Mouse (Mus musculus) intestine, embryonic 14.5 days (tissue): ENCODE data around the gene Pacrg. TPM values are rescaled to one million over a fixed set of nuclear protein-coding genes. Genes with fewer than 3 reads are reported as not detected.

ENCODE experiments used
- ATAC-seq: fragments of 200-750 bp; cut with Nextera tagmentation; replicated peaks from 2 replicates; pipeline ENCODE4 v1.8.0; 2017; ENCODE audit warnings: low read depth, moderate number of reproducible peaks, moderate TSS enrichment, moderate library complexity; ENCODE audit not compliant: low FRiP score, low TSS enrichment
- DNase-seq: peaks from one replicate; pipeline ENCODE4 v3.0.0-alpha.2; 2018; ENCODE audit warnings: low spot score
- H3K27ac ChIP-seq: fragments of 300-500 bp; sonication (generic); 2 replicates; pipeline ENCODE4 v1.5.1; 2014; ENCODE audit warnings: low read depth, mild to moderate bottlenecking, control low read depth
- H3K27me3 ChIP-seq: fragments of 300-500 bp; sonication (generic); replicated peaks from 2 replicates; pipeline ENCODE4 v1.6.1; 2014; ENCODE audit warnings: low read length, control low read depth; ENCODE audit not compliant: control insufficient read depth, insufficient read depth
- H3K36me3 ChIP-seq: fragments of 300-500 bp; sonication (generic); 2 replicates; pipeline ENCODE4 v1.6.1; 2014; ENCODE audit warnings: low read length, control low read depth; ENCODE audit not compliant: control insufficient read depth, insufficient read depth
- H3K4me1 ChIP-seq: fragments of 300-500 bp; sonication (generic); replicated peaks from 2 replicates; pipeline ENCODE4 v1.6.1; 2014; ENCODE audit warnings: low read length, control low read depth, mixed read lengths; ENCODE audit not compliant: control insufficient read depth, insufficient read depth
- H3K4me2 ChIP-seq: fragments of 300-500 bp; sonication (generic); 2 replicates; pipeline ENCODE4 v1.6.1; 2014; ENCODE audit warnings: low read length
- H3K4me3 ChIP-seq: fragments of 300-500 bp; sonication (generic); 2 replicates; pipeline ENCODE4 v1.5.1; 2014; ENCODE audit warnings: low read depth, low read length, control low read depth, mixed read lengths
- H3K9ac ChIP-seq: fragments of 300-500 bp; sonication (generic); 2 replicates; pipeline ENCODE4 v1.6.1; 2014; ENCODE audit warnings: mild to moderate bottlenecking, low read length
- H3K9me3 ChIP-seq: fragments of 300-500 bp; sonication (generic); 2 replicates; pipeline ENCODE4 v1.6.1; 2016; ENCODE audit warnings: low read length, control low read depth; ENCODE audit not compliant: control insufficient read depth
- WGBS: fragments of 180-500 bp; shearing (Covaris S2); extraction: QIAGEN DNeasy Blood & Tissue Kit; methylation state at CpG from one replicate; pipeline ENCODE4 v1.1.7; 2014; 5-methylcytosine and 5-hydroxymethylcytosine counted together
- polyA plus RNA-seq: library from polyadenylated mRNA; unstranded; fragments of >200 nt; fragmentation: Nextera tagmentation; extraction: Ambion mirVana; gene quantifications from 2 replicates; pipeline ENCODE4 v1.2.1, GENCODE M21; 2014

The Pacrg gene
- polyA plus RNA-seq, 1 experiment from 2014 or later, result 1.1 TPM

- no peaks in the 10 kb centered on the region for H3K36me3 ChIP-seq
- H3K4me1 ChIP-seq, result no peaks in the 10 kb centered on the region
- no peak for DNase-seq
- WGBS, result 93% methylated on average over 7 of the region's 7 CpGs
- H3K9me3 ChIP-seq, result no peaks in the 10 kb centered on the region
- H3K27ac ChIP-seq, result no peak overlapping the region
- H3K9ac ChIP-seq, result no peak overlapping the region
- ATAC-seq, result no peak
- H3K4me3 ChIP-seq, result no peak overlapping the region
- H3K4me2 ChIP-seq, result no peak overlapping the region
- no peaks in the 10 kb centered on the region for H3K27me3 ChIP-seq
Observed at GRCm38 (mm10) chr17:10361882-10362291, 478.2 kb downstream of the Pacrg start.

- H3K4me3 ChIP-seq, result no peak overlapping the region
- H3K36me3 ChIP-seq, result no peaks in the 10 kb centered on the region
- H3K4me1 ChIP-seq, result no peaks in the 10 kb centered on the region
- ATAC-seq (no peak), DNase-seq (no peak)
- 83% methylated on average over 4 of the region's 4 CpGs for WGBS
- no peak overlapping the region for H3K27ac ChIP-seq
- H3K9me3 ChIP-seq, result no peaks in the 10 kb centered on the region
- no peak overlapping the region for H3K9ac ChIP-seq
- no peaks in the 10 kb centered on the region for H3K27me3 ChIP-seq
- H3K4me2 ChIP-seq, result no peak overlapping the region
Observed at GRCm38 (mm10) chr17:10360738-10361137, 479.4 kb downstream of the Pacrg start.

GRCm38 (mm10) chr17:10359466-10359865 is 480.6 kb downstream of the Pacrg start:
- Histone ChIP-seq H3K4me2 (no peak overlapping the region), H3K9me3 (no peaks in the 10 kb centered on the region), H3K27ac (no peak overlapping the region), H3K36me3 (no peaks in the 10 kb centered on the region), H3K4me3 (no peak overlapping the region), H3K27me3 (no peaks in the 10 kb centered on the region), H3K4me1 (no peaks in the 10 kb centered on the region), H3K9ac (no peak overlapping the region)
- DNase-seq, result no peak
- no peak for ATAC-seq
- 46% methylated on average over 14 of the region's 14 CpGs for WGBS

- Histone ChIP-seq H3K27ac (no peak overlapping the region), H3K9ac (no peak overlapping the region), H3K9me3 (no peaks in the 10 kb centered on the region), H3K27me3 (no peaks in the 10 kb centered on the region), H3K36me3 (no peaks in the 10 kb centered on the region), H3K4me3 (no peak overlapping the region), H3K4me1 (no peaks in the 10 kb centered on the region), H3K4me2 (no peak overlapping the region)
- ATAC-seq, result no peak
- 78% methylated on average over 12 of the region's 12 CpGs for WGBS
- no peak for DNase-seq
Observed at GRCm38 (mm10) chr17:10357348-10357747, 482.8 kb downstream of the Pacrg start.

GRCm38 (mm10) chr17:10356294-10356693 is 483.8 kb downstream of the Pacrg start:
- no peak for ATAC-seq
- H3K4me1 ChIP-seq, result no peaks in the 10 kb centered on the region
- no peak overlapping the region for H3K4me3 ChIP-seq
- 65% methylated on average over 6 of the region's 6 CpGs for WGBS
- H3K36me3 ChIP-seq, result no peaks in the 10 kb centered on the region
- no peaks in the 10 kb centered on the region for H3K27me3 ChIP-seq
- H3K9ac ChIP-seq, result no peak overlapping the region
- H3K27ac ChIP-seq, result no peak overlapping the region
- DNase-seq, result no peak
- H3K9me3 ChIP-seq, result no peaks in the 10 kb centered on the region
- H3K4me2 ChIP-seq, result no peak overlapping the region

GRCm38 (mm10) chr17:10355746-10356145 is 484.4 kb downstream of the Pacrg start:
- no peaks in the 10 kb centered on the region for H3K9me3 ChIP-seq
- H3K9ac ChIP-seq, result no peak overlapping the region
- H3K4me3 ChIP-seq, result no peak overlapping the region
- no peak for DNase-seq
- no peak overlapping the region for H3K4me2 ChIP-seq
- 27% methylated on average over 8 of the region's 8 CpGs for WGBS
- no peaks in the 10 kb centered on the region for H3K4me1 ChIP-seq
- H3K36me3 ChIP-seq, result no peaks in the 10 kb centered on the region
- H3K27ac ChIP-seq, result no peak overlapping the region
- H3K27me3 ChIP-seq, result no peaks in the 10 kb centered on the region
- no peak for ATAC-seq

Other genes starting within 250 kb of the Pacrg start
- 2.0 and 2.3 TPM in 2 replicates for gene Prkn, start 73 bp upstream of the Pacrg start, polyA plus RNA-seq